In the genomic region with DNA sequence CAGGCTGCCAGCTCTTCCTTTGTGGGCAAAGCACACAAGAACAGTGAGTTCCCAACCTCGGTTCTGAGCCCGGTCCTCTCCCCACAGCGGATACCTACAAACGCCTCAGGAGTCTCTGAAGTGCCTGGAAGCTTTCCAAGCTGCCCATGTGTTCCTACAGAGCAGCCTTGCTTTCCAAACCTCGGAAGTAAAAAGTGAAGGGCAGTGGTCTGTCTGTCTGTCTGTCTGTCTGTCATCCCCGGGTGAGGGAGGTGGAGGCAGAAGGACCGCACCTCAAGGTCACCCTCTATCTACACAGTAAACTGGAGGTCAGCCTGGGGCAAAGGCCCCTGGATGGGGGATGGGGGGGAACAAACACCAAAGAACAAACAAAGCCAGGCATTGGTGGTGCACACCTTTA, we compare ENCODE assay signal across 25 mouse cellular contexts. TPM values are rescaled to one million over a fixed set of nuclear protein-coding genes. Genes with fewer than 3 reads are reported as not detected.
DNase-seq lines count a peak whose midpoint lies in the region; ATAC-seq and TF ChIP-seq lines count a peak whose summit lies in the region.
"Had no signal": no experiment of that assay in that cellular context is flagged by ENCODE, and none has a peak within 500 bp of the region (broad histone marks: within the 10 kb centered on the region; RNA-seq: fewer than 3 reads in every experiment).

No protein-coding gene starts in this region.

- no peak overlapping the region for H3K27ac ChIP-seq in midbrain, embryonic 11.5 days (ENCODE audit: low read depth, low read length)
- no peak overlapping the region for H3K27ac ChIP-seq in midbrain, embryonic 13.5 days
- no peak overlapping the region for H3K27ac ChIP-seq in lung, postnatal 0 days (ENCODE audit: low read length)
- H3K27ac ChIP-seq: embryonic facial prominence, embryonic 12.5 days; forebrain, embryonic 13.5 days; heart, embryonic 15.5 days; hindbrain, postnatal 0 days; kidney, postnatal 0 days; layer of hippocampus, adult 2 months; lung, embryonic 15.5 days; stomach, embryonic 15.5 days had no signal

- no peaks in the 10 kb centered on the region for H3K36me3 ChIP-seq in midbrain, embryonic 11.5 days (ENCODE audit: control insufficient read depth, insufficient read depth, low read length)
- no peaks in the 10 kb centered on the region for H3K36me3 ChIP-seq in midbrain, embryonic 13.5 days
- H3K36me3 ChIP-seq in lung, postnatal 0 days (ENCODE audit: insufficient read depth, low read length), result no peaks in the 10 kb centered on the region
- H3K36me3 ChIP-seq: embryonic facial prominence, embryonic 12.5 days; heart, embryonic 15.5 days; lung, embryonic 15.5 days; stomach, embryonic 15.5 days had no signal

- intact Hi-C loops in left cerebral cortex, postnatal 14 days (cut with DNase I), result no loop called here

- H3K4me1 ChIP-seq in midbrain, embryonic 11.5 days (ENCODE audit: control insufficient read depth, insufficient read depth, low read length), result no peaks in the 10 kb centered on the region
- H3K4me1 ChIP-seq in midbrain, embryonic 13.5 days (replicated peaks), result no peaks in the 10 kb centered on the region
- H3K4me1 ChIP-seq in lung, postnatal 0 days (ENCODE audit: insufficient read depth, low read depth, low read length), result no peaks in the 10 kb centered on the region
- H3K4me1 ChIP-seq: embryonic facial prominence, embryonic 12.5 days; forebrain, embryonic 13.5 days; lung, embryonic 15.5 days; stomach, embryonic 15.5 days had no signal

- no peak overlapping the region for H3K4me3 ChIP-seq in midbrain, embryonic 11.5 days (ENCODE audit: low read depth, low read length)
- no peak overlapping the region for H3K4me3 ChIP-seq in midbrain, embryonic 13.5 days (replicated peaks)
- H3K4me3 ChIP-seq in lung, postnatal 0 days (ENCODE audit: low read depth, low read length), result no peak overlapping the region
- H3K4me3 ChIP-seq: embryonic facial prominence, embryonic 12.5 days; erythroblast, embryonic 14.5 days; forebrain, embryonic 13.5 days; heart, embryonic 15.5 days; layer of hippocampus, adult 2 months; lung, embryonic 15.5 days; megakaryocyte, embryonic 14.5 days; stomach, embryonic 15.5 days had no signal

- H3K27me3 ChIP-seq in midbrain, embryonic 11.5 days (ENCODE audit: control insufficient read depth, insufficient read depth, low read length), result no peaks in the 10 kb centered on the region
- H3K27me3 ChIP-seq in midbrain, embryonic 13.5 days, result no peaks in the 10 kb centered on the region
- H3K27me3 ChIP-seq in lung, postnatal 0 days (replicated peaks; ENCODE audit: insufficient read depth, low read length), result no peaks in the 10 kb centered on the region
- H3K27me3 ChIP-seq: embryonic facial prominence, embryonic 12.5 days; forebrain, embryonic 13.5 days; heart, embryonic 15.5 days; lung, embryonic 15.5 days; Patski; stomach, embryonic 15.5 days had no signal

- no peaks in the 10 kb centered on the region for H3K9me3 ChIP-seq in midbrain, embryonic 11.5 days (ENCODE audit: control insufficient read depth, low read length)
- H3K9me3 ChIP-seq in midbrain, embryonic 13.5 days, result no peaks in the 10 kb centered on the region
- H3K9me3 ChIP-seq in lung, postnatal 0 days (ENCODE audit: low read length), result no peaks in the 10 kb centered on the region
- H3K9me3 ChIP-seq: embryonic facial prominence, embryonic 12.5 days; forebrain, embryonic 13.5 days; heart, embryonic 15.5 days; lung, embryonic 15.5 days; megakaryocyte, embryonic 14.5 days; stomach, embryonic 15.5 days had no signal

- no peak for ATAC-seq in midbrain, embryonic 11.5 days (ENCODE audit: low FRiP score)
- no peak for ATAC-seq in midbrain, embryonic 13.5 days
- ATAC-seq in lung, postnatal 0 days, result peak; percentile 37; the same call in 1 of the 2 replicates
- ATAC-seq: forebrain, embryonic 13.5 days; hindbrain, postnatal 0 days; intestine, postnatal 0 days; midbrain, embryonic 16.5 days; Patski had no signal

- no peak for TF ChIP-seq CTCF in lung, postnatal 0 days (IDR thresholded peaks at IDR 0.05)

- peak; percentile 28 to 32 for DNase-seq in cerebellum, postnatal 14 days
- no peak for DNase-seq in cerebellum, adult 11-12 months
- peak; percentile 47 for DNase-seq in midbrain, embryonic 11.5 days (ENCODE audit: low spot score, missing footprints)
- peak; percentile 69 for DNase-seq in lung, postnatal 0 days (ENCODE audit: low spot score)
- DNase-seq in yolk sac, embryonic 10.5 days (ENCODE audit: low spot score), result peak; percentile 79
- DNase-seq in left cerebral cortex, postnatal 14 days (ENCODE audit: low spot score in 2 of 2), result no peak
- DNase-seq in retina, postnatal 1 day, result no peak
- DNase-seq: cerebellum, adult 11 months; gastrocnemius, postnatal 10 days; heart, adult 18-20 months; thymus, postnatal 14 days had no signal

- H3K4me2 ChIP-seq in midbrain, embryonic 11.5 days, result no peak overlapping the region
- no peak overlapping the region for H3K4me2 ChIP-seq in midbrain, embryonic 13.5 days (replicated peaks)
- no peak overlapping the region for H3K4me2 ChIP-seq in lung, postnatal 0 days (replicated peaks; ENCODE audit: low read depth, low read length)
- H3K4me2 ChIP-seq: embryonic facial prominence, embryonic 12.5 days; forebrain, embryonic 13.5 days; heart, embryonic 15.5 days; lung, embryonic 15.5 days; stomach, embryonic 15.5 days had no signal

- no peak for TF ChIP-seq EP300 in lung, postnatal 0 days (IDR thresholded peaks at IDR 0.05)

- H3K9ac ChIP-seq in midbrain, embryonic 11.5 days (ENCODE audit: low read length), result no peak overlapping the region
- H3K9ac ChIP-seq in midbrain, embryonic 13.5 days (replicated peaks), result no peak overlapping the region
- no peak overlapping the region for H3K9ac ChIP-seq in lung, postnatal 0 days (replicated peaks; ENCODE audit: low read depth)
- H3K9ac ChIP-seq: embryonic facial prominence, embryonic 12.5 days; forebrain, embryonic 13.5 days; heart, embryonic 15.5 days; lung, embryonic 15.5 days; stomach, embryonic 15.5 days had no signal

- WGBS in midbrain, embryonic 11.5 days, result 86% methylated on average over 7 of the region's 7 CpGs
- WGBS in midbrain, embryonic 13.5 days, result 72% methylated on average over 7 of the region's 7 CpGs
- WGBS in lung, postnatal 0 days, result 46% methylated on average over 7 of the region's 7 CpGs

RNA-seq across cellular contexts. Expression of a gene that starts 20.4 kb away (rescaled TPM):
- polyA plus RNA-seq in midbrain, embryonic 11.5 days (2014; fragmentation: Nextera tagmentation; extraction: Ambion mirVana), result 418 and 497 TPM in 2 replicates
- 246 and 342 TPM in 2 replicates for polyA plus RNA-seq in midbrain, embryonic 13.5 days (2015; fragmentation: Nextera tagmentation; extraction: Ambion mirVana)
- polyA plus RNA-seq in lung, postnatal 0 days (2015; fragmentation: Nextera tagmentation; extraction: Ambion mirVana), result 317 and 353 TPM in 2 replicates
- 100 to 1,000 TPM; 182 to 190 TPM for total RNA-seq in left cerebral cortex, postnatal 14 days (2021)

Comparison
In these comparisons a context has a peak if more than half of its experiments do, and no peak if none do; other contexts are left out.
1. DNase-seq: peak in cerebellum, postnatal 14 days (2 of 2), midbrain, embryonic 11.5 days (single experiment), lung, postnatal 0 days (single experiment) and yolk sac, embryonic 10.5 days (single experiment); none in cerebellum, adult 11-12 months (single experiment), left cerebral cortex, postnatal 14 days (0 of 2) and retina, postnatal 1 day (single experiment).